7 mouse cellular contexts compared by ENCODE assay signal in the genomic region with DNA sequence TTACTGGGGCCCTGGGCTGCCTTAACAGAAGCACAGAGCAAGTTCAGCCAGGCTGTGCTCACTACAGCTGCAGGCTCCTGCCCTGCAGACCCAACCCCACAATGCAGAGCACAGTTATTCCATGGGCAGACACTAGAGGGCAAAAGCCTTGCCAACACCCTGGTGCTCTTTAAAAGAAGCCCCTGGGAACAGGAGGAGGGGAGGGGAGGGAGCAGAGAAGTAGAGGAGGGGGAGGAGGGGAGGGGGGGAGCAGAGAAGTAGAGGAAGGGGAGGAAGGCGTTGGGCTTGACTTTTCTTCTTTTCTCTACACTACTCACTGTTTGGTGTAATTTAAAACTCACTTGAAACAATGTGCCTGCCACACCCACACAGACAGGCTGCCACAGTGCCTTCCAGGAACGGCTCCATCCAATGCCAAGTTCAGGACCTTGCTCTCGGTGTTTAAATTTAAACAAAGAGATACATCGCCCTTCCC.
DNase-seq lines count a peak whose midpoint lies in the region; ATAC-seq and TF ChIP-seq lines count a peak whose summit lies in the region.

No protein-coding gene starts in this region.

- H3K9me3 ChIP-seq in neural tube, embryonic 12.5 days = no peaks in the 10 kb centered on the region

- no peaks in the 10 kb centered on the region for H3K27me3 ChIP-seq in neural tube, embryonic 12.5 days (replicated peaks)

- intact Hi-C loops in left cerebral cortex, postnatal 4 days (cut with DNase I) = no loop called here

- H3K4me3 ChIP-seq in lung, adult 2 months (replicated peaks; ENCODE audit: extremely low read depth, low read depth, low read length) = no peak overlapping the region
- H3K4me3 ChIP-seq in bone marrow, adult 2 months (replicated peaks; ENCODE audit: control insufficient read depth, low read depth, low read length) = no peak overlapping the region
- no peak overlapping the region for H3K4me3 ChIP-seq in neural tube, embryonic 12.5 days

- H3K9ac ChIP-seq in neural tube, embryonic 12.5 days = no peak overlapping the region

- no peak for TF ChIP-seq POLR2A in lung, adult 2 months (IDR thresholded peaks at IDR 0.05; ENCODE audit: borderline replicate concordance, extremely low read depth, low read depth, low read length)
- no peak for TF ChIP-seq POLR2A in bone marrow, adult 2 months (IDR thresholded peaks at IDR 0.05; ENCODE audit: borderline replicate concordance, control insufficient read depth, low read depth, low read length)

- no peak for DNase-seq in lung, adult 2 months
- DNase-seq in lung, postnatal 10 days = no peak
- DNase-seq in frontal cortex, postnatal 14 days (ENCODE audit: low spot score in 2 of 2) = no peak
- no peak for DNase-seq in left cerebral cortex, postnatal 4 days

- H3K27ac ChIP-seq in bone marrow, adult 2 months (ENCODE audit: control insufficient read depth, insufficient read depth, low read depth, low read length, poor library complexity) = no peak overlapping the region
- H3K27ac ChIP-seq in neural tube, embryonic 12.5 days = no peak overlapping the region

- peaks cover 5% of the 10 kb centered on the region; the same call in 1 of the 2 replicates for H3K4me1 ChIP-seq in lung, adult 2 months (ENCODE audit: control insufficient read depth, insufficient read depth, low read length)
- H3K4me1 ChIP-seq in bone marrow, adult 2 months (ENCODE audit: control insufficient read depth, insufficient read depth, low read length) = peaks cover 8% of the 10 kb centered on the region
- peaks cover 27% of the 10 kb centered on the region for H3K4me1 ChIP-seq in neural tube, embryonic 12.5 days

- 6% methylated on average over 4 of the region's 4 CpGs for WGBS in lung, adult 2 months
- 57% methylated on average over 4 of the region's 4 CpGs for WGBS in bone marrow, adult 2 months
- WGBS in neural tube, embryonic 12.5 days = 7% methylated on average over 4 of the region's 4 CpGs

- TF ChIP-seq CTCF in lung, adult 2 months (IDR thresholded peaks at IDR 0.05; ENCODE audit: insufficient read depth, low read length) = 0 out of 2 replicates have a peak, but pooled peaks have one; percentile 12
- peak; percentile 49; the same call in 1 of the 2 replicates for TF ChIP-seq CTCF in bone marrow, adult 2 months (IDR thresholded peaks at IDR 0.05; ENCODE audit: control insufficient read depth, insufficient read depth, low read length)

- ATAC-seq in granulocyte monocyte progenitor cell, adult 5-6 weeks (replicated peaks; ENCODE audit: poor library complexity, severe bottlenecking) = peak; percentile 18; the same call in 1 of the 2 replicates
- ATAC-seq in neural tube, embryonic 12.5 days (ENCODE audit: low FRiP score, low read depth) = peak; percentile 51; the same call in 1 of the 2 replicates

- no peaks in the 10 kb centered on the region for H3K36me3 ChIP-seq in neural tube, embryonic 12.5 days

- H3K4me2 ChIP-seq in neural tube, embryonic 12.5 days (replicated peaks) = no peak overlapping the region
